Mouse (Mus musculus) neural tube, embryonic 12.5 days (tissue): ENCODE measurements around the gene Rpl36. TPM values are rescaled to one million over a fixed set of nuclear protein-coding genes. Genes with fewer than 3 reads are reported as not detected.
"Not testable (repeated sequence)": the region's sequence is repeated elsewhere in the genome, so short reads cannot be mapped to it uniquely, and the experiment has no call there.

Experiments used
- ATAC-seq: fragments of 200-750 bp; cut with Nextera tagmentation; 2 replicates; pipeline ENCODE4 v1.8.0; 2017; ENCODE audit warnings: low read depth, mild to moderate bottlenecking, moderate TSS enrichment, moderate library complexity; ENCODE audit not compliant: low FRiP score
- H3K27ac ChIP-seq: fragments of 300-500 bp; sonication (generic); 2 replicates; pipeline ENCODE4 v1.5.1; 2016
- H3K27me3 ChIP-seq: fragments of 300-500 bp; sonication (generic); replicated peaks from 2 replicates; pipeline ENCODE4 v1.6.1; 2016; ENCODE audit warnings: mild to moderate bottlenecking
- H3K36me3 ChIP-seq: fragments of 300-500 bp; sonication (generic); 2 replicates; pipeline ENCODE4 v1.6.1; 2016; ENCODE audit warnings: mild to moderate bottlenecking
- H3K4me1 ChIP-seq: fragments of 300-500 bp; sonication (generic); 2 replicates; pipeline ENCODE4 v1.6.1; 2016
- H3K4me2 ChIP-seq: fragments of 300-500 bp; sonication (generic); replicated peaks from 2 replicates; pipeline ENCODE4 v1.6.1; 2016; ENCODE audit warnings: mild to moderate bottlenecking
- H3K4me3 ChIP-seq: fragments of 300-500 bp; sonication (generic); 2 replicates; pipeline ENCODE4 v1.5.1; 2016
- H3K9ac ChIP-seq: fragments of 300-500 bp; sonication (generic); 2 replicates; pipeline ENCODE4 v1.6.1; 2016; ENCODE audit warnings: mild to moderate bottlenecking
- H3K9me3 ChIP-seq: fragments of 300-500 bp; sonication (generic); 2 replicates; pipeline ENCODE4 v1.6.1; 2016; ENCODE audit warnings: mild to moderate bottlenecking
- WGBS: fragments of 180-500 bp; shearing (Covaris S2); methylation state at CpG from one replicate; pipeline ENCODE4 v1.1.7; 2016; 5-methylcytosine and 5-hydroxymethylcytosine counted together
- polyA plus RNA-seq: library from polyadenylated mRNA; unstranded; fragments of >200 nt; fragmentation: Nextera tagmentation; extraction: Ambion mirVana; gene quantifications from 2 replicates; pipeline ENCODE4 v1.2.1, GENCODE M21; 2016

Rpl36 gene
- polyA plus RNA-seq, 1 experiment from 2014 or later = 1,201 TPM

- Histone ChIP-seq H3K9ac (peak within 1 kb of the TSS; percentile 8; the same call in 1 of the 2 replicates), H3K4me1 (peaks cover 23% of the 10 kb centered on the region), H3K27me3 (no peaks in the 10 kb centered on the region), H3K27ac (no peak within 1 kb of the TSS), H3K9me3 (no peaks in the 10 kb centered on the region), H3K36me3 (peaks cover 8% of the 10 kb centered on the region), H3K4me3 (peak within 1 kb of the TSS; percentile 98), H3K4me2 (peak within 1 kb of the TSS; percentile 95)
- ATAC-seq = peak; percentile 67
- 7% methylated on average over 26 of the region's 26 CpGs for WGBS
Observed at GRCm38 (mm10) chr17:56627530-56628277, 14.5 kb downstream of the Rpl36 start, which contains the start of gene Catsperd. Gene Catsperd, plus strand, starts transcription at chr17:56628143.

- H3K27ac ChIP-seq, H3K9me3 ChIP-seq, ATAC-seq, H3K27me3 ChIP-seq, H3K4me2 ChIP-seq, H3K36me3 ChIP-seq, H3K4me3 ChIP-seq, H3K9ac ChIP-seq: not testable (repeated sequence)
- peaks cover 23% of the 10 kb centered on the region for H3K4me1 ChIP-seq
- WGBS = 89% methylated on average over 27 of the region's 27 CpGs
Observed at GRCm38 (mm10) chr17:56629800-56630781, 16.9 kb downstream of the Rpl36 start.

- 56% methylated on average over 4 of the region's 4 CpGs for WGBS
- ATAC-seq = no peak
- H3K9ac ChIP-seq = no peak overlapping the region
- no peak overlapping the region for H3K4me2 ChIP-seq
- H3K36me3 ChIP-seq = no peaks in the 10 kb centered on the region
- no peaks in the 10 kb centered on the region for H3K27me3 ChIP-seq
- H3K4me1 ChIP-seq = peaks cover 11% of the 10 kb centered on the region
- no peak overlapping the region for H3K27ac ChIP-seq
- no peak overlapping the region for H3K4me3 ChIP-seq
- no peaks in the 10 kb centered on the region for H3K9me3 ChIP-seq
Observed at GRCm38 (mm10) chr17:56631807-56632206, 18.6 kb downstream of the Rpl36 start.

- no peak for ATAC-seq
Observed at GRCm38 (mm10) chr17:56634023-56634422, 20.8 kb downstream of the Rpl36 start.

GRCm38 (mm10) chr17:56643237-56643636 is 30.0 kb downstream of the Rpl36 start:
- Histone ChIP-seq H3K9me3 (no peaks in the 10 kb centered on the region), H3K4me3 (no peak overlapping the region), H3K36me3 (no peaks in the 10 kb centered on the region), H3K4me1 (no peaks in the 10 kb centered on the region), H3K4me2 (no peak overlapping the region), H3K27ac (no peak overlapping the region), H3K27me3 (no peaks in the 10 kb centered on the region), H3K9ac (no peak overlapping the region)
- no peak for ATAC-seq
- 83% methylated on average over 4 of the region's 4 CpGs for WGBS

More at GRCm38 (mm10) chr17:56634023-56634422, 20.8 kb downstream of the Rpl36 start:
- WGBS = 81% methylated on average over 6 of the region's 6 CpGs
- Histone ChIP-seq H3K27ac (no peak overlapping the region), H3K4me1 (no peaks in the 10 kb centered on the region), H3K36me3 (no peaks in the 10 kb centered on the region), H3K4me2 (no peak overlapping the region), H3K27me3 (no peaks in the 10 kb centered on the region), H3K4me3 (no peak overlapping the region), H3K9me3 (no peaks in the 10 kb centered on the region), H3K9ac (no peak overlapping the region)

- Histone ChIP-seq H3K4me2 (no peak overlapping the region), H3K9ac (no peak overlapping the region), H3K4me1 (no peaks in the 10 kb centered on the region), H3K4me3 (no peak overlapping the region), H3K9me3 (no peaks in the 10 kb centered on the region), H3K27ac (no peak overlapping the region), H3K27me3 (no peaks in the 10 kb centered on the region), H3K36me3 (no peaks in the 10 kb centered on the region)
- no peak for ATAC-seq
- WGBS = 78% methylated on average over 10 of the region's 13 CpGs
Observed at GRCm38 (mm10) chr17:56647546-56647945, 34.3 kb downstream of the Rpl36 start.

- WGBS = 32% methylated on average over 10 of the region's 10 CpGs
- no peak for ATAC-seq
- Histone ChIP-seq H3K9me3 (no peaks in the 10 kb centered on the region), H3K27me3 (no peaks in the 10 kb centered on the region), H3K9ac (no peak overlapping the region), H3K27ac (no peak overlapping the region), H3K36me3 (no peaks in the 10 kb centered on the region), H3K4me1 (no peaks in the 10 kb centered on the region), H3K4me2 (no peak overlapping the region), H3K4me3 (no peak overlapping the region)
Observed at GRCm38 (mm10) chr17:56651801-56652200, 38.6 kb downstream of the Rpl36 start.

- Histone ChIP-seq H3K4me3 (no peak overlapping the region), H3K9me3 (no peaks in the 10 kb centered on the region), H3K4me2 (no peak overlapping the region), H3K9ac (no peak overlapping the region), H3K36me3 (no peaks in the 10 kb centered on the region), H3K27ac (no peak overlapping the region), H3K4me1 (no peaks in the 10 kb centered on the region), H3K27me3 (no peaks in the 10 kb centered on the region)
- 85% methylated on average over 2 of the region's 2 CpGs for WGBS
- ATAC-seq = no peak
Observed at GRCm38 (mm10) chr17:56654771-56655170, 41.6 kb downstream of the Rpl36 start.

- H3K9me3 ChIP-seq = no peaks in the 10 kb centered on the region
- H3K36me3 ChIP-seq = no peaks in the 10 kb centered on the region
- H3K4me1 ChIP-seq = no peaks in the 10 kb centered on the region
- H3K27ac ChIP-seq = no peak overlapping the region
- no peak overlapping the region for H3K4me2 ChIP-seq
- no peaks in the 10 kb centered on the region for H3K27me3 ChIP-seq
- no peak overlapping the region for H3K4me3 ChIP-seq
- ATAC-seq = no peak
- no peak overlapping the region for H3K9ac ChIP-seq
- 83% methylated on average over 3 of the region's 3 CpGs for WGBS
Observed at GRCm38 (mm10) chr17:56655311-56655710, 42.1 kb downstream of the Rpl36 start.

- WGBS = 87% methylated on average over 6 of the region's 6 CpGs
- no peaks in the 10 kb centered on the region for H3K9me3 ChIP-seq
- H3K36me3 ChIP-seq = no peaks in the 10 kb centered on the region
- no peak overlapping the region for H3K4me2 ChIP-seq
- H3K4me1 ChIP-seq = no peaks in the 10 kb centered on the region
- no peaks in the 10 kb centered on the region for H3K27me3 ChIP-seq
- no peak overlapping the region for H3K27ac ChIP-seq
- no peak for ATAC-seq
- H3K9ac ChIP-seq = no peak overlapping the region
- no peak overlapping the region for H3K4me3 ChIP-seq
Observed at GRCm38 (mm10) chr17:56656171-56656570, 43.0 kb downstream of the Rpl36 start.

- H3K4me2 ChIP-seq = peak overlapping the region; percentile 31
- H3K4me3 ChIP-seq = no peak overlapping the region
- H3K36me3 ChIP-seq = no peaks in the 10 kb centered on the region
- H3K9ac ChIP-seq = no peak overlapping the region
- H3K4me1 ChIP-seq = peaks cover 4% of the 10 kb centered on the region; the same call in 1 of the 2 replicates
- H3K27ac ChIP-seq = no peak overlapping the region
- no peak for ATAC-seq
- WGBS = 64% methylated on average over 3 of the region's 3 CpGs
- no peaks in the 10 kb centered on the region for H3K9me3 ChIP-seq
- H3K27me3 ChIP-seq = peaks cover 8% of the 10 kb centered on the region; the same call in 1 of the 2 replicates
Observed at GRCm38 (mm10) chr17:56663659-56664058, 50.4 kb downstream of the Rpl36 start.
